Mouse (Mus musculus) frontal cortex, postnatal 14 days (tissue): ENCODE measurements at regions not wholly inside any gene's neighbourhood (a gene's known extent, or its start where the extent isn't known, plus 50 kb on each side); places are given as distances from the start of the nearest gene placed in this dataset.
"Not testable (repeated sequence)": the region's sequence is repeated elsewhere in the genome, so short reads cannot be mapped to it uniquely, and the experiment has no call there.

ENCODE experiments used
- DNase-seq, 2 experiments: peaks; one replicate each; pipeline ENCODE4 v3.0.0; 2022; ENCODE audit warnings: low spot score in 2 of 2

DNA sequence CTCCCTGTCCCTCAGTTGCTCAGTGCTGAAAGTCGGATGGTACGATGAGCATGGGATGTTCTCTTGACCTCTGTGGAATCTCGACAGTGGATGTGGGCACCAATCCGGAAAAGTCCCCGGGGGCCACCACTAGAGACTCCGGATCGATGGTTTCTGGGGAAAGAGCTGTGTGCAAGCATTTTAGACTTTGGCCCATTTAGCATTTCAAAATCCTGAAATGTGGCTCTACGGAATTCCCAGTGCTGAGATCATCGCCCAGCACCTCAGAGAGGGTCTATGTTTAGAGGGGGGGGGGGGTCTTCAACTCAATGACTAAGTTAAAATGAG, 68.6 kb downstream of the Tomm20 start:
- DNase-seq, result no peak

DNA sequence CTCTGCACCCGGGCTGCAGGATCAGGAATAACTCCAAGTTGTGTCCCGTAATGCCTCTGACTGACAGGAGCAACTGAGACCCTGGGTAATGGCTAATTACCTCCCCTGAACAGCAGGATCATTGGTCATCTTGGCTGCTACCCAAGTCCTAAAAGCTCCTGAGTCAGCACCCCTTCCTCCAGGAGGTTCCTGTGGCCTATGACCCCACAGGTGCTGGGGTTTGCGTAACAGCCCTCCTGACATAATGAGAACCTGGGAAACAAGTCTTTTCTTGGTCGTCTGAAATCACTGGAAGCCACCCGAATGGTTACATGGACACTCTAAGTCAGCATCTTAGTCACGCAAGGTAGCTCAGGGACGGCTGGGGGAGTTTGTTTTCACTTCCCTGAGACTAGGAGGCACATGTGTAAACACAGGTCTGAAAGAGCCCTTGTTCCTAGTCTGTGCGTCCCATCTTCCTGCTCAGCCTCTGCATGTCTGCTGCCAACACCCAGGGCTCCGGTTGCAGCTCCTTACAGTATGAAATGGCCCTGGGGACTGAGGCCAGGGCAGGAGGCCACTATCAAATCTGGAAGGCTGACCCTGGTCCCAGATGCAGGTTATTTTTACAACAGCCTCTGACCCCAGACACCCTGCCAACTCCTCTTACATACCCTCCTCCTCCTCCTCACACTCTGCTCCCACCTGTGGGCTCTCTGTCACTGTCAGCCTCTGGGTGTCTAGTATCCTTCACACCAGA, 69.2 kb downstream of the Tomm20 start:
- no peak for DNase-seq

DNA sequence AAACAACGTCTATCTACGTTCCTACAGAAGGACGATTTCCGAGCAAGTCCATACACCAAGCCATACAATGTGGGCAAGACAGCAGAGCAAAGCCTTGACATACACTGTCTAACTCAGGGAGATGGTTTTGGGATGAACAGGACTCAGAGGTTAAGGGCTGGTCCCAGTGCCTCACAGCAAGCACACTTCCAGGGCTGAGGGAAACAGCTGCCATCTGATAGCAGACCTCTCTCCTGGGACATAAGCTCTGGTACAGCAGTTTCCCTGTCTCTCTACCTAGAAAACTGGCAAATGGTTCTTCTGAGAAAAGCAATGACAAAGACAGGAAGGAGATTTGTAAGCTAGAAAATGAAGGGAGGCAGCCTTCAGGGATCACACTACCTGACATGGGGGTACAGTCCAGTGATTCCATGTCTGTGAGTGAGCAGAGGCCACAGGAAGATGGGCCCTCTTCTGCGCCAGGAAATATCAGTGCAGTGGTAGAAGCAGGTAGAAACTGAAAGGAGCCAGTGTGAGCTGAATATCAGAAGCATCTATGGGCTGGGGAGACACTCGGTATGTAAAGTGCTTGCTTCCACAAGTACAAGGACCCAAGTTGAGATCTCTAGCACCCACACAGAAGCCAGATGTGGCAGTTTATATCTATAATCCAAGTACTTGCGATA, 70.0 kb downstream of the Tomm20 start:
- DNase-seq, result no peak

DNA sequence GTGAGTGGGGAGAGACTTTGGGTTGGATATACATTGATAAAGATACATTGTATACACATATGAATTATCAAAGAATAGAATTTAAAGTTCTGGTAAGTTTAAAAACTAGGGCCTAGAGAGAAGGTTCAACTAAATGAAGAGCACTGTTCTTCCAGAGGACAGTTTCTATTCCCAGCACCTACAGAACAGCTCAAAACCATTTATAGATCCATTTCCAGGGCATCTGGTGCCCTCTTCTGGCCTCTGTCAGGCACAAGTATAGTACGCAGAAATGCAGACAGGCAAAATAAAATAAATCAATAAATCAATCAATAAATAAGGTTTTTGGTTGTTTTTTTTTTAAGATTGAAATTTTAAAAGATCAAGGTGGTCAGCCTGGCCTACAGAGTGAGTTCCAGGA, 70.8 kb downstream of the Tomm20 start:
- DNase-seq, result no peak

DNA sequence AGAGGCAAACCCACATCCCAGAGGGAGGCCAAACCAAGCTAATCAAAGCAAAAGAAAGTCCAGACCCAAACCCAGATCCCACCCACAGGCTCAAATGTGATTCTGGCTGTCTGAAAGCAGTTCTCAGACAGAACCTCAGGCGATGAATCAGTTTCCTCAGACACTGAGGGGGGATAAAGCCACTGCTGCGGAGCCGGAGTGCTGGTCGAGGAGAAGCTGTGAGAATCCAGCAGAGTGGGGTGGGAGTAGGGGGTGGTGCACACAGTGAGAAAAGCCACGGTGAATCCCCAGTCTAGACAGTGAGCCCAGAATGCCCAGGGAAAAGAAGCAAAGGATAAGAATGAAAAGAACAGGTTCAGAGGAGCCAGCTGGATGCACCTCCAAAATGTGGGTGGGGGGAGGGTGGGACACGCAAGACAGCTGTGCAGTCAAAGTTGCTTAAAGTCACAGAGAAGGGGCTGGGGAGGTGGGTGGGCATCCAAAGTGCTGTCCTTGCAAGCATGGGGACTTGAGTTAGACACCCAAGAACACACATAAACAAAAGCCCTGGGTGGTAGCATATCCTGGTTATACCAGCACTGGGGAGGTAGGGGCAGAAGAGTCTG, 71.4 kb downstream of the Tomm20 start:
- no peak for DNase-seq

DNA sequence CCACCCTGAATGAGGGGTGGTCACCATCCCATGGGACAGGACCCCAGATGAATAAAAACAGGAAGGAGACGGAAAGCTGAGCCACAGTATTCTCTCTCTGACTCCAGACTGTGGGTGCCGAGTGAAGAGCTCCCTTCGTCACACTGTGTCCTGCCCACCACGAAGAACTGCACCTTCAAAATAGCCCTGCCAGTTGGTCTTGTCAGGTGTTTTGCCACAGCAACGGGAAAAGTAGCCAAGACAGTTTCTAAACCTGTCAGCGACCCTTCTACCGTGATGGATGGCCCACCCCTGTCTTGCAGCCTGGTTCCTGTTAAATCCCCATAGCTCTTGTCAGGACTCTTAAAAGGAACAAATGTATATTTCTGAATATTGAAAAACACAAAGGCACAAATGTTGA, 72.3 kb downstream of the Tomm20 start:
- no peak for DNase-seq

DNA sequence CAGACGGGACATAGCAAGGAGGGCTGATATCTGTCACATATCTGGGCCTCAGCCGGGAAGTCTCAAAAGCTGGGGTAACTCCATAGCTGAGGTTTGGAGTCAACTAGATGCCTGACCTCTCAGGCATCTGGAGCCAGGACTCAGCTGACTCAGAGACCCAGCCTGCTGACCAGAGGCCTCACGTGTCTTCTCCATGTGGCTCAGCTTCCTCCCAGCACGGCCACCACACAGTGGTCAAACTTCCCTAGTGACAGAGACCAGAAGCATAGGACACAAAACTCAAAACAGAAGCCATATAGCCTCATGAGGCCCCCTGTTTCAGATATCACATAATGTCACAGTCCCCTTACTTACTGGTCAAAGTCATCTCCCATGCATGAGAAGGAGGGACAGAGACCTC, 73.1 kb downstream of the Tomm20 start:
- DNase-seq, result no peak

DNA sequence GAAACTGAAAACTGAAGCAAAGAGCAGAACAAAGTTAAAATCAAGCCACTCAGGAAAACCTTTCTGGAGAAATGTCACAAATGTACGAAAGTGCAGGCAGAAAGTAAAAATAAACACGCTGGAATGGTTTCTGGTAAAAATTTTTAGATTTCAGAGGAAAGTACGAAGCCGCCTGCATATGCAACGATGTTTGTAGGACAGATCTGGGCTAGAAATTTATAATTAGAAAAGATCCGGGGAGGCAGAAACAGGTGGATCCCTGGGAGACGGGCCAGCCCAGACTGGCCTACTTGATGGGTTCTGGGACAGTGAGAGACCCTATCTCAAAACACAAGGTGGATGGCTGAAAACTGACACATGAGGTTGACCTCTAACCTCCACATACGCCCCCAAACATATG, 73.5 kb downstream of the Tomm20 start:
- no peak for DNase-seq

DNA sequence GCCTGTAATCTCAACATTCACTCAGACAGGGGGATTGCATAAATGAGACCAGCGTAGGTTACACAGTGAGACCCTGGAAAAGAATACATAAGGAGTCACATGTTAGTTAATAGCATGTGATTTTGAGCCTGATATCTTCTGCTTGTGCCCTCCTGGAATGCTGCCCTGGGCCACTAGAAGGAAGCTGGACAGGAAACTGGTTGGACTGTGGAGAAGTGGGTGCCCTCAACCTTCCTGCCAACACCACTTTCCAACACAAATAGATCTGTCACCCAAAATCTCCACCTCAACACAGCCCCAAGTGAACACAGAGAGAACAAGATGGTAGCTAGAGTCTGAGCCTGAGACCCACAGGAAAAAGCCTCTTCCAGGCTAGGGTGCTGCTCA, 76.2 kb downstream of the Tomm20 start:
- no peak for DNase-seq

DNA sequence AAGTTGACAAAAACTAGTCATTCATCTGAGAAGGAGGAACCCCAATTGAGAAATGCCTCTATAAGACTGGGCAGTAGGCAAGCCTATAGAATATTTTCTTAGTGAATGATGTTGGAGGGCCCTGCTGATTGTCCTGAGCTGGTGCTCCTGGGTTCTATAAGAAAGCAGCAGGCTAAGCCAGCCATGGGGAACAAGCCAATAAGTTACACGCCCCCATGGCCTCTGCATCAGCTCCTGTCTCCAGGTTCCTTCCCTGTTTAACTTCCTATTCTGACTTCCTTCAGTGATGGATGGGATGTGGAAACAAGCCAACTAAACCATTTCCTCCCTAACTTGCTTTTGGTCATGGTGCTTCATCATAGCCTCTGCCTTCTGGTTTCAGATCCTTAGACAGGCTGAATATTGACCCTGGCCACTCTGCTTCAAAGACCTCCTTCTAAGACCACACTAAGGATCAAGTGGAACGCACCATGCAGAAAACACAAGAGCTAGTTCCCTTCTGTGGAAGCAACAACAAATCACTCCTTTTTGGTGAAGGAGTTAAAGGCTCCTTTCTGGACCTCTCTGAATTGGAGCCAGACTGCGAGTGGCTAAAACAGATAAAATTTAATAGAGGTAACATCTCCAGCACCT, 76.7 kb downstream of the Tomm20 start:
- DNase-seq, result no peak

DNA sequence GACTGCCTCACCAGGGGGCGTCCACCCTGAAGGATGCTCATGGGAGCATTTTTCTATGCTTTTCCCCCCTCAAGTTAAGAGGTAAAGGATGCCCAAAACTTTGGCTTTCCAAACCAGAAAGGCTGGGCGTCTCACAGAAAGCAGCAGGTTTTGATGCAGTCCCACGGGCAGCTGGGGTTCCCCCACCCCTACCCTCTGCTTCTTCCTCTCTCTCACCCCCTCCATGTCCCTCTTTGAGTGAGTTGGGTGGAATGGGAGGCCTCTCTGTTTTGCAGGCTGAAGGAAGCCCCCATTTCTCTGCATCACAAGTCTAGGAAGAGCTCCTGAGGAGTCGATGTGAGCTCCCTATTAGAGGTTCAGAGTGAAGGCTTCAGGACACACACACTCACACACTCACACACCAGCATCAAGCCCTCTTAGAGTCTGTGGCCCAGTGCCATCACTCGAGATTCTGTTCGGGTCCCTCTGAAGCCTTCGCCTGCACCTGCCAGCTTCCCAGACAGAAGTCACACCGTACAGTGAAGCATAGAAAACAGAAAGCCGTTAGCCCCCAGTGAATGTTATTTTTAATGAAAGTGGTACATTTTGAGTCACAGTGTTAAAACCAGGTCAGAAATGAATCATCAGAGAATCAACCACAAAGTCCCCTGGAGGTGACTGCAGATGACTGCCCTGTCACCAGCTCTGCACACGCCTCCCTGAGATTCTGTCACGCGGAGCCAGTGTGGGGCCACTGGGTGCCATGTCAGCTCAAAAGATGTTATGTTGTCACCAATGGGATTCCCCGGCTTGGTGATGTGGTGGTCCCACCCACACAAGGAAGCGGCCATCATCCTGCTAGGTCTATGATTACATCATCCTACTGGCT, 78.3 kb downstream of the Tomm20 start:
- DNase-seq, result no peak

DNA sequence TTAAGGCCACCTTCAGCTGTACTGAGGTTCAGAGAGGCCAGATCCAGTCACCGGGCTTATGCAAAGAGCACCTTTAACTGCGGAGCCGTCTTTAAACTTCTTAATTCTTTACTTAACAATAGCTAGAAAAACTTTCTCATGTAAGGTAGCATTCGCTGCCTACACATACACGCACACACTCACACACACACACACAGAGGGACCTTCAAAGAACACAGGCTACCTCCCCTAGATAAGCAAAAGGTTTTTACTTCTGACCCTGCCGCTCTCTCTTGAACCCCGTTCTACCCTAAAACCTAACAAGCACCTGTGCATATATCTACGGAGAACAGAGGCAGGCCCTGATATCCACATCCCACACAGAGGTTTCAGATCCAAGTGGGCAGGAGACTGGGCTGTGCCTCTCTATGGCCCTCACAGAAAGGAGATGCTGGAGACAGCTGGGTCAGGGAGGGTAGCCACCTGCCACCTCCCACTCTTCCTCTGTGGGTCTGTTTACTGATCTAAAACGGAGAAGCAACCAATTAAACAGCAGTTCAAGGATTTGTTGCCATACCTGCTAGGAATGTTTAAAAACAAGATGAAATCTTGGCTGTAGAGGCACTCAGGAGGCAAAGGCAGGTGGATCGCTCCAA, 81.2 kb downstream of the Tomm20 start:
- no peak for DNase-seq

DNA sequence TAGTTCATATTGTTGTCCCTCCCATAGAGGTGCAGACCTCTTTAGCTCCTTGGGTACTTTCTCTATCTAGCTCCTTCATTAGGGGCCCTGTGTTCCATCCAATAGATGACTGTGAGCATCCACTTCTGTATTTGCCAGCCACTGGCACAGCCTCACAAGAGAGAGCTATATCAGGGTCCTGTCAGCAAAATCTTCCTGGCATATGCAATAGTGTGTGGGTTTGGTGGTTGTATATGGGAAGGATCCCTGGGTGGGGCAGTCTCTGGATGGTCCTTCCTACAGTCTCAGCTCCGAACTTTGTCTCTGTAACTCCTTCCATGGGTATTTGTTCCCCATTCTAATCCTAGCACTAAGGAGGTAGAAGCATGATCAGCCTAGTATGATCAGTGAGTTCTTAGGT, 82.0 kb downstream of the Tomm20 start:
- not testable (repeated sequence) for DNase-seq

DNA sequence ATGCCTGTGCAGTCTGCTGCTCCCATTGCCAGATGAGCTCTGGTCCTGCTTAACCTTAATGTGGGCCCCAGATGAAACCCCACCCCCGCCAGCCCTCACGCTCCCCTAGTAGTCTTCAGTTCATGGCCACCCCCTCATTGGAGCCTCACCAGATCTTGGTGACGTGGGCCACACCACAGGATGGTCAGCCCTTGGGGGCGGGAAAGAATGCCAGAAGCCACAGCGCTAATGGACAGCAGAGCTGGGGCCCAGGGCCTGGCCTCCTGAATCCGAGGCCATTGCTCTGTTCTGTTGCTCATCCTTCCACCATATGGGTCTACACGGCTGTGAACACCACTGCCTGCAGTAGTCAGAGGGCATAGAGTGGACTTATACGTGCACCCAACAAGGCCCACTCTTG, 83.9 kb downstream of the Tomm20 start:
- no peak for DNase-seq

DNA sequence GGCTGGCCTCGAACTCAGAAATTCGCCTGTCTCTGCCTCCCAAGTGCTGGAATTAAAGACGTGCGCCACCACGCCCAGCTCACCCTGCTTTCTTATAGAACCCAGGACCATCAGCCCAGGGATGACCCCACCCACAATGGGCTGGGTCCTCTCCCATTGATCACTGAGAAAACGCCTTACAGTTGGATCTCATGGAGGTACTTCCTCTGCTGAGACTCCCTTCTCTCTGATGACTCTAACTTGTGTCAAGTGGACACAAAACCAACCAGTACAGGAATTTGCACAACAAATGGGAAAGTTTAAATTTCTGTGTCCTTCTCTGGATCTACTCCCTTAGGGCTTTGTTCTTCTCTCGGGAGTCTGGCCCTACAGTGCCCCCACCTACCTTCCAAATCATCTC, 85.0 kb downstream of the Tomm20 start:
- no peak for DNase-seq

DNA sequence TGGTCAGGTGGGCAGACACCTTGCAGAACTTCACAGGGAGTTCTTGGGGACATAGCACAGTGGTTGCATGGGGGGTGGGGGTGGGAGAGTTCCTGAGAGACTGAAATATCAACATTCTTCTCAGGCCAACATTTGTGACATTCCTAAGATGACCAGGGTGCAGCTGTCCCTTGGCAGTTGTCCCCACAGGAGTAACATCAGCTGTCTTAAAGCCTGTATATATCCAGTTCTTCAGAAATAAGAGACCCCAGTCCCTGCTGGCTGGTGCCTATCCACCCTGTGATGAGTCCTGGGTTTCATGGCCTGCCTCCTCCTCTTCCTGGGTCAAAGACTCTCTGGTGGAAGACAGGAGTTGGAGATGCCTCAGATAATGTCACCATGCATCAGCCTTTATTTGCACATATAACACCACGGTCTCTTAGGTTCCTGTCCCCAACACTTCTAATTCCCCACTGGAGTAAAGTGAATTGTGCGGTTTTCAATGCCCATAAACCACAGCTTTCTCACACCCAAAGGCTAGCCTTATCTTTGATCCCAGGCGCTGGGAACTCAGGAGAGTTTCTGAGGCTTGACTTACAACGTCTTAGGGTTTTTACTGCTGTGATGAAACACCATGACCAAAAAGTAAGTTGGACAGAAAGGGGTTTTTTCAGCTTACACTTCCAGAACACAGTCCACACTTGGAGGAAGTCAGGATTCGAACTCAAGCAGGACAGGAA, 85.8 kb downstream of the Tomm20 start:
- DNase-seq, result no peak

DNA sequence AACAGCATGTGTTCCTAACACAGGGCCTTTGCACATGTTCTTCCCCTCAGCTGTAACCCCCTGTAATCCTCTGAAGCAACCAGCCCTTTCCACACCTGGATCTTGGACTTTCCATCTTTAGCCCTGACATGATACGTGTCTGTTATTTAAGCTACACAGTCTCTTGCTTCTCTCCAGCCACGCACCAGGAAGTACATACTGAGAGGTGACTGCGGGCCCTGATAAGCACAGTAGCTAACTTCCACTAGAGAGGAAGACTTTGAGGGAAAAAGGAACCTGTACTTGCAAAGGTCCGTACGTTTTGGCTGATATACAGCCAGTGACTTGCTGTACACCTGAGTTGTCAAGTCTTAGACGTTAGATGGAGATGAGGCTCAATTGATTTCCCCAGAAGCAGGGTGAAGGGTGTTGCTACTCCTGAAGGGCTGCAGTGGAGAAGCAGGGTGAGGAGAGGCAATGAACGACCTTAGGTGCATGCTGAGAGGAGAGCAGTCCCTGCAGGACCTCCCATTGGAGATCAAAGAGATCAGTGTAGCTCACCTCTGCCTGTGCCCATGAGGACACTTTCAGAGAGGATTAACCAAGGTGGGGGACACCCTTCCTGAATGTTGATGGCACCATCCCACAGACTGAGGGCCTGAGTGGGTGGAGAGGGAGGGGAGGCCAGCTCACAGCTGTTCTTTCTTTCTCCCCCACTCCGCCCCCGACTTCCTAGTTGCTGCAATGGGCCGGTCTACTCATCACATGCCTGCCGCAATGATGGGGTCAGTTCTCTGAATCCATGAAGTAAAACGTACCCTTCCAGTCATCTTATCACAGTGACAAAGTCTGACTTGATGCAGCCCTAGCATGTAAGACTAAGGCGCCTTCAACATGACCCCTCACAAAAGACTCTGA, 88.1 kb downstream of the Tomm20 start:
- DNase-seq, result no peak

DNA sequence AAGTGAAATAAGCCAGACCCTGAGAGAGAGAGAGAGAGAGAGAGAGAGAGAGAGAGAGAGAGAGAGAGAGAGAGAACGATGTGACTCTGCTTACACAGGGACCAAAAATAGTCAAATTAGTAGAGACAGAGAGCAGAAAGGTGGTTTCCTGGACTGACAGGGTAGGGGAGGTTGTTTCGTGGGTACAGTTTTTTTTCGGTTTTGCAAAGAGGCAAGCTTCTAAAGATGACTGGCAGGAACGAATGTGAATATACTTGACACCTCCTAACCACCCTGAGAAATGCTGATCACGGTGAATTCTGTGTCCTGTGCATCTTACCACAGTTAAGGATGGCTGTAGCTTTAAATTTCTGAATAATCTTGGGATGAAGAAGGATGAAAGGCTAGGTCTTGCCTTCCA, 89.7 kb downstream of the Tomm20 start:
- DNase-seq, result no peak

DNA sequence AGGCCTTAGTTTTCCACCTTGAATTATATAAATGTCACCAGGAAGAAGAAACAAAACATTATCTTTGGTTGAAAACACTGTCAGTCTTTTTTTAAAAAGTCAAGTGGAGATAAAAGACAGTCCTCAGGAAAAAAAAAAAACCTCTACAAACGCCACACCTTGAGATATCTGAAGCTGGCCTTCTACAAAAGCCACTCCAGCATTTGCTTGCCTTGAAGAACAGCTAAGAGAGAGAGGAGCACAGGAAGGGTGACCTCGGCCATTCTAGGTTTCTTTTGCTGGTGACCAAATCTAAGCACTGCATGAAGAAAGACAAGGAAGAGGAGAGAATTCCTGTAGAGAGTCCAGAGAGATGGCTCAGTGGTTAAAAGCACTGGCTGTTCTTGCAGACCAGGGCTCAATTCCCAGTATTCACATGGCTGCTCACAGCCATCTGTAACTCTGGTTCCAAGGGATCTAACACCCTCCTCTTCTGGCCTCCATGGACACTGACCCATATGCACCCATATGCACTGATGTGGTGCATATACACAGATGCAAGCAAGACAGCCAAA, 90.5 kb downstream of the Tomm20 start:
- no peak for DNase-seq
